Mouse (Mus musculus): Measurements from ENCODE around the gene Nrp1.

Gene Nrp1

DNA sequence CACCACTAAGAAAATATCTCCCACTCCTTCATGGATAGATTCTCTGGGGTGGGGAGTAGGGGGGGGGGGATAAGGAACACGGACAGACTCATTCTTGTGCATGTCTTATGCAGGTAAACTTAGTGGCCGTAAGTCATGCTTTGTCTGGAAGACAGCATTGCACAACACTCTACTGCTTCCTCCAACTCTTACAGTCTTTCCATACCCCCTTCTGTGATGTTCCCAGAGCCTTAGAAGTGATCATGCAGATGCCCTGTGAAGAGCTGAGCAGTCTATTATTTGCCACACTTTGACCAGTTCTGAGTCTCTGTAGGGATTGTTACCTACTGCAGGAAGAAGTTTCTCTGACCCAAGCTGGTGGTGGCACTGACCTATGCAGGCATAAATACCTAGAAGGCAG lies 98.9 kb downstream of the Nrp1 start:
- in situ Hi-C loops (cut with MboI; ENCODE audit: unreplicated experiment in 2 of 2) = no loop called here

DNA sequence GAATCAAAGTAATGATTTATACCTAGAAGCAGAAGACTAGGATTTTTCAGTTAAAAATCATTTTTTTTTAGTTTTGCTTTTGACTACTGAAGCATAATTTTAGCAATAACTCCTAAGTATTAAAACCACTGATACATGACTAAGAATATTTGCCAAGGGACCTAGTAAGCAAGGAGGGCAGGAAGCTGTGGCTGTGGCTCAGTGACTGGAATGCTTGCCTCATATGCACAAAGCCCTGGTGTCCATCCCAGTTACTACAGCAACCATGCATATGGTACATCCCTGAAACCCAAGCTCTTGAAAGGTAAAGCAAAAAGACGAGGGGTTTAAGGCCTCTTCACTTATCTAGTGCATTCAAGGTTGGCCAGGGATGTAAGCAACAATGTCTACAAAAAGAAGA lies 101.3 kb downstream of the Nrp1 start:
- in situ Hi-C loops (cut with MboI; ENCODE audit: unreplicated experiment in 2 of 2) = no loop called here

DNA sequence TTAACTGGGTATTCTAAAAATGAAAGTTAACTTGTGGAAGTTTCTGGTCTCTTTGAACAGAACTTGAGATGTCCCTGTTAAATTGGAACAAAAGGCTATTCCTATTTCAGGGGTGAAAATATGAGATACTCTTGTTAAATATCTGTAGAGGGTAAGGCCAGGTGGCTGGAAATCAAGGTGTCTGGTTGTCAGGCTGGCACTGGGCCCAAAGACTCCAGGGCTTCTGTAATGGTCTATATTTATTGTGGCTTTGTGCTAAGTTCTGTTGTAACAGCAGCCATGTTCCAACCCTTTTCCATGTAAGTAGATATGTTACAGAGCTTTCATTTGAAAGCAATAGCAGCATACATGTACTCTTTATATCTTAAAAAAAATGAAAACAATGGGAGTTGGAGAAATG lies 103.3 kb downstream of the Nrp1 start:
- in situ Hi-C loops (cut with MboI; ENCODE audit: unreplicated experiment in 2 of 2) = no loop called here

DNA sequence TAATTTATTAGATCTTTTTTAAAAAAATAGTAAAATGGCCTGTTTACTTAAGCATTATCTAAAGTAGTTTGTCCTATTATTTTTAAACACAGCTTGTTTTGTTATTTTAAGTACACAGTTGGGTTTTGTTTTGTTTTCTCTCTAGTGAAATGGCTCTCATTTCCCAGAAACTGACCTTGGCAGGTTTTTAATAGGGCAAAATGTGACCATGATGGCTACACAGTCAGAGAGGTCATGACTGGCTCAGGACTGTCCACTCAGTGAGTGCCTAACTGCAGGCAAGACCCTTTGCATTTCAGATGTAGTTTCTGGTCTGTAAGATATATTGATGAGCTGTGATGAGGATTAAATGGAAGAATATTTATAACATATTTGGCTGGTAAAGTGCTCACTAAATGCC lies 104.8 kb downstream of the Nrp1 start:
- in situ Hi-C loops (cut with MboI; ENCODE audit: unreplicated experiment in 2 of 2) = no loop called here

DNA sequence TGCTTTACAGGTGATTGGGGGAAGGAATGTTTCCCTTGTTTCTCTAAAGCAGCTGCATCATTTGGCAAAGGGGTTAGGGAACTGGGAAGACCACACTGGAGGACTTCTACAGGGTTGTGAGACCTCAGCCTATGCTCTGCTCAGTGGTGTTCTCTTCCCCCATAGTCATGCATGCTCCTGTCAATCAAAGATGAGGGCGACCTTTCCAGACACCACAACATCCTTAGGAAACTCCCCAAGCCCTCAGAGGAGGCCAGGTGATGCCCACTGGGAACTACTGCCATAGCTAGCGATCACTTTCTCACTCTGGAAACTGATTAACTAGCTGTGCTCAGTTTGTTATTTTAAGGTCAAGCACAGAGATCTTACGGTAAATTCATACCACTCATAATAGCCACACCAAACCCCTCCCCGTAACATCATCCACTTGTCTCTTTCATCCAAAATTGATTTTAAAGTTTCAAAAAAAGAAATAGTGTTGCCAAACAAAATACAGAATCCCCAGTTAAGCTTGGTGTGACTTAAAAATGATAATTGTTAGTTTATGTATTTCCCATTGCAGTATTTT lies 105.7 kb downstream of the Nrp1 start:
- in situ Hi-C loops (cut with MboI; ENCODE audit: unreplicated experiment in 2 of 2) = no loop called here

DNA sequence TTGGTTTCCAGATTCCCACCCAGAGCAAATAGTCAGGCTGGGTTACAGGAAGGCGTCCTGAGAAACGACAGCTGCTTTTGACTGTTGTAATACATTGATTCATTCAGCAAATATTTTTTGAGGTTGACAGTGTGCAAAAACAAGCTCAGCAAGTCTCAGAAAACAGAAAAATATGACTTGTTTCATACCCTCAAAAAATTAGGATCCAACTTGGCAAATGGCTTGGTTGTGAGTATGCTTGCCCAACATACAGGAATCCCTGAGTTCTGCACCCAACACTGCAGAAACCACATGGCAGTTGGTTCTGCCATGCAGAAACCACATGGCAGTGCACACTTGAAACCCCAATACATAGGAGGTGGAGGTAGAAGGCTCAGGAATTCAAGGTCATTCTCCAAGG lies 107.1 kb downstream of the Nrp1 start:
- in situ Hi-C loops (cut with MboI; ENCODE audit: unreplicated experiment in 2 of 2) = no loop called here

DNA sequence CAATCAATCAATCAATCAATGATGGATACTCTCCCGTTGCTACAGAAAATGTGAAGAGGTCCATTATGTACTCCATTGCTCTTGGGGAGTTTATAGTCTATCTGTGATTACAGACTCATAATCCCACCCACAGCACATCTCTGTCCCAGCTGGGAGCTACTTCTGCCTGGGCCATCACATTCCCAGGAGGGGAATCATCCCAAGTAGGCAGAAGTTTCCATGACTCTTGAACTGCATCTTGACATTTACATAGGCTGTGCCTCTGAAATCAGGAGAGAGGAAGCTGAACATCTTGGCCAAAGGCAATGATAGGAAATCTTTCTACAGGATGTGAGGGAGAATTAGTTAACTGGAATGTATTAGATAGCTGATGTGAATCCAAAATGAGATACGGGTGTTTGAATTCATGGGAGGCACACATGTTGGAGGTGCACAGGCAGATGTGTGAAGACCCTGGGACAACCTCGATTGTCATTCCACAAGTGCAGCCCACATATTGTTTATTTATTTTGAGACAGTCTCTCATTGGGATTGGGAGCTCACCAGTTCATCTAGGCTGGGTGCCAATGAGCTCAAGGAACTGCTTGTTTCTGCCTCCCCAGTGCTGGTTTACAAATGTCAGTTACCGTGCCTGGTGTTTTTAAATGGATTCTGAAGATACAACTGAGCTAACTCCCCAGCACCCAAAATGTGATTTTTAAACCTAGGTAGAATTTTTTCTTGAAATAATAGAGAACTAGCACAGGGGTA lies 108.5 kb downstream of the Nrp1 start:
- in situ Hi-C loops (cut with MboI; ENCODE audit: unreplicated experiment in 2 of 2) = no loop called here

DNA sequence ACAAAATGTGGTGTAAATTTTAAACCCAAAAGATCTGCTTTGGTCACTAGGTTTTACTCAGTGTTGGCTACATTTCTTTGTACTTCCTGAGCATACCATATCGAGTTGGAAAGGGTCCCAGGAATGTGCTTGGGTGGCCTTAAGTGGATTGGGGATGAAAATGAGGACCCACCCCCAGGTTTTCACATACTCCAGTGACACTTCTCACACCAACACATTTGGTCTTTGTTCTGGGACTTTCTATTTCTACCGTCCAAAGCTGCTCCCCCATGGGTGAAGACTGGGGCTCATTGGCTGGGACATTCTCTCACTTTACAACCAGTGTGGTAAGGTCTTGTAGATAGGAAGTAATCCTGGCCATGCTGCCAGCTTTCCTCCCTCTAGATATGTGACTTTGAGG lies 111.7 kb downstream of the Nrp1 start:
- in situ Hi-C loops (cut with MboI; ENCODE audit: unreplicated experiment in 2 of 2) = no loop called here

DNA sequence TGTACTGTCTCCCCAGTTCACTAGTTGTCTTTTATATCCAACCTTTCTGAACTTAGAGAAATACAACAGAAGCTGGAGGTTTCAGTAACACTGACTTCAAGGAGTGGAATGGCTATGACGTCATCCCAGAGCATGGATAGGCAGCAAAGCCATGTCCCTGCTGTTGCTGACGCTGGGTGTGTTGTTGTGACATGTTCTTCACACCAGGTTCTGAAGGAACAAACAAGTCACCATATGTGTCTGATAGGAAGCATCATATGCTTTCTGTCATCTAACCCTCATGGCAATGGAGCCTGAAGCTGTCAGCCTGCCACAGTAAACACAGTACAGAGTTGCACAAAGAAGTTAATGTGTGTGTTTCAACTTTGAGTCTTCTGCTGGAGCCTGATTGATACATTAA lies 112.8 kb downstream of the Nrp1 start:
- in situ Hi-C loops (cut with MboI; ENCODE audit: unreplicated experiment in 2 of 2) = no loop called here

DNA sequence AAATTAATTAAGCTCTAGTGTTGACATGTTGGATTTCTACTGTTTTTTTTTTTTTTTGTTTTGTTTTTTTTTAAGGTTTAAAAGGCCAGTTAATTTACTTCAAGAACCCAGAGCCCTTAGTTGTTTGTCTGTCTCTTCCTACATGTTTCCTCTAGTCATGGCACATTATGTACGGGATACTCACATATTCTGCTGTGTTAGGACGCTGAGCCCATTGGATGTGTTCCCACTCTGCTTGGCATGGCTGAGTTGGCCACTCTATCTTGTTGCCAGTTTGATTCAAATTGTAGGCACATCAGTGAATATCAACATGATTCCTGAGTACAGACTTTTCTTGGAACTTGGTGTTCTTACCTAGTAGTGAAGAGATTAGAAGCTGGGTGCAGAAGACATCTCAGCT lies 114.5 kb downstream of the Nrp1 start:
- in situ Hi-C loops (cut with MboI; ENCODE audit: unreplicated experiment in 2 of 2) = no loop called here

DNA sequence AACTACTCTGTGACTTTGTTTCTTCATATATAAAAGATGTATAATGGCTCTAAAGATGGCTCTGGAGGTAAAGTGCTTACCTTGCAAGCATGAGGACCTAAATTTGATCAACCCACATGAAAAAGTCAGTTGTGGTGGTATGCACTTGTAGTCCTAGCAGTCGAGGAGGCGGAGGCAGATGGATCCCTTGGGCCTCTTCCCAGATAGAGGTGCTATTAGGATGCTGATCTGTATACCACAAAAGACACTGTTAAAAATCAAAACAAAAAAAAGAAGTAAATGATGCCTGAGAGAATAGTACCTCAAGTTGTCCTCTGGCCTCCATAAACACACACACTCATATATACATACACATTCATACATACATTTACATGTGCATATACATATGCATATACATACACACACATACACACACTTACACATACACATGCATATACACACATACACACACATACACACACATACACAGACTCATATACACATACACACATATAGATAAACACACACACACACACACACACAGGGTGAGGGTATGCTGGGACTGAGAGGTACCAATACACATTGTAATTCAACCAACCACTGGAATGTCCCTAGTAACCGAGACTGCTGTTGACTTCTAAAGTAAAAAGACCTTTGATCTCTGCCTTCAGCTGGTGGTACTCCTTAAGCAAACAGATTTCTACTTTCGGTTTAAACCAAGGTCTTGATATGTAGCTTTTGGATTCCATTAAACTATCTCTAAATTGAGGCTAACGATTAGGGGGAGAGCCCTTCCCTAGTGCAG lies 115.2 kb downstream of the Nrp1 start:
- in situ Hi-C loops (cut with MboI; ENCODE audit: unreplicated experiment in 2 of 2) = no loop called here

DNA sequence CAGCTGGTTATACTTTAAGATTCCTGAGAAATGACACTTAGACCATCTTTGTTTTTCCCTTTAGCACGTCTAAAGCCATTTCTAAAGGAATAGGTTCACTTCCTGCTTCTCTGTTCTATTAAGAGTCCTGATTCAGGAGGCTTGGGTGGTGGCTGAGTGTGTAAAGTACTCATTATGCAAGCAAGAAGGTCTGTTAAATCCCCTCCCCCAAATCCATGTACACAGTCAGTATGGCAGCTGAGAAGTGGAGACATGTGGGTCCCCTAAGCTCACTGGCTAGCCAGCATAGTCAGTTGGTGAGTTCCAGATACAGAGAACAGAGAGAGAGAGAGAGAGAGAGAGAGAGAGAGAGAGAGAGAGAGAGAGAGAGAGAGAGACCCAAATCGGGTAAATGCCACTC lies 116.2 kb downstream of the Nrp1 start:
- in situ Hi-C loops (cut with MboI; ENCODE audit: unreplicated experiment in 2 of 2) = loop anchor here in 1 of 2 experiments (25.0 kb wide), 1 partner anchor 1137 kb away; no protein-coding TSS in a partner anchor

DNA sequence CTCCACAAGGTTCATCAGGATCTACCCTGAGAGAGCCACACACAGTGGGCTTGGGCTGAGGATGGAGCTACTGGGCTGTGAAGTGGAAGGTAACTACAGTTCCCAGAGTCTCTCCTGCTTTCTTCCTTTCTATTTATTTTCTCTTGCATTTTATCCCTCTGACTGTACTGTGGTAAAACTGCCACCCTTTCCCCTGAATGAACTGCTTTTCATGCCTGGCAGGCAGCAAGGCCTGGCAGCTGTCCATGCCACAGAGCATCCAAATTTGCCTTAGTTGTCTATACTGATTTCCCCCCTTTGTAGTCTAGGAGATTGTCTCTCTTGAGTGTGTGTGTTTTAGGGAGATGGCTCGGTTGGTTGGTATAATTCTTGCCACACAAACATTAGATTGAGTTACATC lies 117.8 kb downstream of the Nrp1 start:
- in situ Hi-C loops (cut with MboI; ENCODE audit: unreplicated experiment in 2 of 2) = loop anchor here in 1 of 2 experiments (25.0 kb wide), 1 partner anchor 1139 kb away; no protein-coding TSS in a partner anchor

DNA sequence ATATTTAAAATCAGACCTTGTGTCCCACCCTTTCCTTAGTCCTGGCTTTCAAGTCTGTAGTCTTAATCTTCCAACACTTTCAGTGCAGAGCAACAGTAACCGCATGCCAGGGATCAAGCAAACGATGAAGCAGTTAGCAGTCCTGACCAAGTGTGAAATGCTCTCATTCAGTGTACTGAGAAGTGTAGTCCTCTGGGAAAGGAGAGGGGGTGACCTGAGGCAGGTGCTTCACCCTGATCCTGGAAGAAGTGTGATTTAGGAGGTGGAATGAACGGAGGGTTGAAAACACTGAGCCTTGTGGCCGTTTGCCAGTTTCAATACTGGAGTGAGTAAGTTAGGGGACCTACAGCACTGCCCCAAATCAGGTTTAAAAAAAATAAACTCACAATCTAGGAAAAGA lies 119.6 kb downstream of the Nrp1 start:
- in situ Hi-C loops (cut with MboI; ENCODE audit: unreplicated experiment in 2 of 2) = loop anchor here in 1 of 2 experiments (25.0 kb wide), 1 partner anchor 1141 kb away; no protein-coding TSS in a partner anchor

DNA sequence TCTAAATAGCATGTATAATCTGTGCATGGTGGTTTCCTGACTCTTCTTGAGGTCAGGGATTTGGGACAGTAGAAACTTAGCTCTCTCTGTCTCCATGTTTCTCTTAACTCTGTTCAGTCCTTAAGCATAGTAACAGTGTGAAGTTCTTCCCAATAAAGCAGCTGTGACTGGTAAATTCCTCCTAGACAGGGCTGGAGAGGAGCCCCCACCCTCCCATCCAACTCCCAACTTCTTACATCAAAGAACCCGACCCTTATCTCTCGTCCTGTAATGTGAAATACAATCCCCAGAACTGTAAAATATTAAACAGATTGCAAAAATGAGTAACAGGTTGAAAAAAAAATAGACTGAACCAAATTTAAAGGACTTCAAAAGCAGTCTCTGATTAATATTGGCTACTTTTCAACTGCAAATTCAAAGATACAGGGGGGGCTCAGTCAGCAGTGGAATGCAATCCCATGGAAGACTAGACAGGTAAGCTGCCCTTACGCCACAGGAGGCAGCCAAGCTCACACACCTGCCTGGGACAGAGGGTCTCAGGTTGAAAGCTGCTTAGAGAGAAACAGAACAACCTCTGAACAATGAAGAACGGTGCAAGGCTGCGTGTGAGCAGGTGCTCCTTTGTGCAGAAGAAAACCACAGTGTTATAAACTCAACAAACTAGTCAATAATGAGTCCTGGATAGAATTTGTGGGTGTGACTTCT lies 121.1 kb downstream of the Nrp1 start:
- in situ Hi-C loops (cut with MboI; ENCODE audit: unreplicated experiment in 2 of 2) = loop anchor here in 1 of 2 experiments (25.0 kb wide), 1 partner anchor 1142 kb away; no protein-coding TSS in a partner anchor

DNA sequence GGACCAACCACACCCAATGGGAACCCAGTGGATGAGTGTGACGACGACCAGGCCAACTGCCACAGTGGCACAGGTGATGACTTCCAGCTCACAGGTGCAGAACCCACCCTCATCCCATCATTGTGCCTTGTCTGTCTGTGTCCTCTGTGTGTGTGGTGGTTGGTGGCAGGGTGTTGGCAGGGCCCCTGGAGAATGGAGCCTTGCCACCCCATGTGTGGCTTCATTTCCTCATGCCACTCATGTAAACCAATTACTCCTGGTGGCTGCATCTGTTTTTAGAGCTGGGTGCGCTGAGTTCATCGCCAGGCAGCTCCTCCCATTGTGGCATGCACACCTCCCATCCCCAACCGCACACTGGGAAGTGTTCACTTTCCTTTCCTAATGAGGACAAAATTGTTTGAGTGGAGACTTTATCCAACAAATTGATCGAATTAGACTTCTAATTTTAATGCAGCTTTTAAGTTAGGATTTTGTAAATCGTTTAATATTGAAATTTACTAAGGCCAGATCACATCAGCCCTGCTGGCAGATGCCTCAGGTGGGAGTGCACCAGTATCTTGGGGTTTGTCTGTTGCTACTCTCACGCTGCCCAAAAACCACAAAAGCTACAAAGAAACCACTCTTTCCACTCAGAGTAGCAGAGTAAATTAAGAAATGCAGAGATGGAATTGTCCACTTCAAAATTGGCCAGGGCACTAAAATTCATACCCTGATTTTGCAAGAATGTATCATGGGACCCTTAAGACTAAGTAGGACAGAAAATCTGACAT lies 122.7 kb downstream of the Nrp1 start:
- in situ Hi-C loops (cut with MboI; ENCODE audit: unreplicated experiment in 2 of 2) = loop anchor here in 1 of 2 experiments (25.0 kb wide), 1 partner anchor 1144 kb away; no protein-coding TSS in a partner anchor

DNA sequence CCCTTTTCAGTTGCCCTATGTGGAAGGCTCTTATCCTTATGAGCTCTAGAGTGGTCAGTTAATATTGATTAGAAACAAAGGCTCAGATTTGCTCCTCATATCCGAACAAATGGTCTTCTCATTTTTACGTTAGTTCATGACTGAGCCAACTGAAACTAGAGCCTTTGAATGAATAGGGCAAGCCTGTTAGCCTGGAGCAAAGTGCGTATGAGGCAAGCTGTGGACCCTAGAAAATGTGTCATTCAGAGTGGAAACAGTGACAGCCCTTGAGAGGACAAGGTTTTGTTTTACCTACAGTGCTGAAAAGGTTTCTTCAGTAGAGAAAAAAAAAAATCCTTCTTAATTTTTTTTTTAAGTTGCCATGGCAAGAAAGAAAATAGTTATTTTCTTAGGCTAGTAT lies 124.9 kb downstream of the Nrp1 start:
- in situ Hi-C loops (cut with MboI; ENCODE audit: unreplicated experiment in 2 of 2) = loop anchor here in 1 of 2 experiments (25.0 kb wide), 1 partner anchor 1146 kb away; no protein-coding TSS in a partner anchor

DNA sequence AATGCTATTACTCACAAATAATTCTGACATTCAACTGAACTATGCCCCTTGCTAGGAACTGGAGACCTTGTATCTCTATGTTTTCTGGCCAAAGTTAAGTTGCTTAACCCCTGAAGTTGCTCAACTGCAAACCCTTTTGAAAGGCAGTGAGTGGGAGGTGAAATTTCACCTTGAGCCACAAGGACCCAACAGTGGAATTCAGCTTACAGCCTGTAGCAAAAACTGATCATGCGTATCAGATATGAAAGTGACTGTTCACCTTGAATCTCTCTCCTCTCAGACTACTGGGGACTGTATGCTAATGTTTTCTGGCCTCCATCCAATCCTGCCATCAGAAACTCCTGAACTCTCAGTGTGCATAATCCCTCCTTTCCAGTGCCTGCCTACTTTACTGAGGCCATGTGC lies 126.3 kb downstream of the Nrp1 start:
- in situ Hi-C loops (cut with MboI; ENCODE audit: unreplicated experiment in 2 of 2) = loop anchor here in 1 of 2 experiments (25.0 kb wide), 1 partner anchor 1147 kb away; no protein-coding TSS in a partner anchor

DNA sequence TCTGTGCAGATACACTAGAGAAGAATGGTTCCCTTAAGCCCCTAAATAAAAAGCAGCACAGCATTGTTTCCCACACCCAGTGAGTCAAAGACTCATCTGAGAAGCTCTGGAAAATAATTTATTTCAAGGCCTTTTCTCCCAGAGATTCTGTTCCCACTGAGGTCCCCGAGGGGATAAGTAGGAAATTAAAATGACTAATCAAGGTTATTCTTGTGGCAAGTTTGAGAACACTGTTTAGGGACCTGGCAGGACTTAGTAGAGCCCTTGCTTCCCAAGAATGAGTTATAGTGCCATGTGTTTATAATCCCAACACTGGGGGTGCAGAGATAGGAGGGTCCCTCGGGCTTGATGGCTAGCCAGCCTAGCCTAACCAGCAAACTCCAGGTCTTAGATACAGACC lies 127.6 kb downstream of the Nrp1 start:
- in situ Hi-C loops (cut with MboI; ENCODE audit: unreplicated experiment in 2 of 2) = loop anchor here in 1 of 2 experiments (25.0 kb wide), 1 partner anchor 1149 kb away; no protein-coding TSS in a partner anchor
